Mouse (Mus musculus): ENCODE measurements around the gene Fgf18. TPM values are rescaled to one million over a fixed set of nuclear protein-coding genes. Genes with fewer than 3 reads are reported as not detected.

Fgf18 gene
- polyA plus RNA-seq, 1 experiment, result 6.6 TPM

DNA sequence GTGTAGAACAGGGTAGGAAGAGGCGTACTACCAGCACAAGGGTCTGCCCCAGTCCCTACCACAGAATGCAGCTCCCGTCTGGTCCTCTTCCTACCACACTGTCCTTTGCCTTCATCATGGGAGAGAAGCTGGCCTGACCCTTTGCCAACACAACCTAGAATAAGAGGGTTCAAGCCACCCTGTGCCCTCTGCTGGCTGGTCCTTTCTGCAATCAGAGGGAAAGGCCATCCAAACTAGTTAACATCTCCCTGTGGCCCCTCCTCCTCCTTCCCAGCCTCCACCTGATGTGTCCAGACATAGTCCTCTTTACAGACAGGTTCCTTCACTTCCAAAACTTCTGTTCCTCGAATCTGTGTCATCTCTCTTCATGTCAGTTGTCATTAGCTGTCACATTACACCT, 66.0 kb downstream of the Fgf18 start:
- 71% methylated on average over 3 of the region's 3 CpGs for WGBS
- no peak for DNase-seq
- TF ChIP-seq CTCF (IDR thresholded peaks at IDR 0.05; ENCODE audit: insufficient read depth, low read length) (no peak), POLR2A (IDR thresholded peaks at IDR 0.05; ENCODE audit: borderline replicate concordance, extremely low read depth, low read depth, low read length) (no peak)
- no peak overlapping the region for H3K4me3 ChIP-seq (replicated peaks; ENCODE audit: extremely low read depth, low read depth, low read length)
- no peaks in the 10 kb centered on the region for H3K4me1 ChIP-seq (ENCODE audit: control insufficient read depth, insufficient read depth, low read length)

DNA sequence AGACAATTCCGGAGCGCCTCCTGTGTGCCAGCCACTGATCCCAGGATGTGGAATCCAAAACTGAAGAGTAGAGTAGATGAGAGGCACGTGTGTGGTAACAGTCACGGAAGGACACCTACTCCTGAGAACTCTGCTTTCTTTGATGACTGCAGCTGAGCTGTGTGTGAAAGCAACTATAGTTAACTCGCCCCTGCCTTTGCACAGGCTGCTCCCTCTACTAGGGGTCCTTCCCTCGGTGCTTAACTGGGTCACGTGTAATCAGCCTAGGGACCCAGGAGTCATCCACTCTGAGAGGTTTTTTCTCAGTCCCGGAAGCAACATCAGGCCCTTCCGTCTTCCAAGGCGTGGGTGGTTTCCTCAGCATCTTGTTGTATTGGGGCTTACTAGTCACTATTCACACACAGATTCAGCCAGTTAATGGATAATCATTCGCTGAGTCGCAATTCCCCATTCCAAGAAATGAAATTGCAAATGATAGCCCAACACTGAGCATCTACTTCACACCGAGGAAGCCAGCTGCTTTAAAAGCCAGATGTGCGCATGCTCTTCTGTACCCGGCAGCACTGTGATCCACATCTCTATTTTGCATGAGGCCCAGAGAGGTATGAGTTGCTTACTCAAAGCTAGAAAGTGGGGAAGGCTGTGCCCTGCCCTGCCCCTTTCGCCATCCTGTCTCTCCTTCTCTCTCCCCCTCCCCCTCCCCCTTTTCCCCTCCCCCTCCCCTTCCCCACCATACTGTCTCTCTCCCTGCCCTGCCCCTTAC, 67.0 kb downstream of the Fgf18 start:
- 49% methylated on average over 16 of the region's 16 CpGs for WGBS
- Histone ChIP-seq H3K4me3 (replicated peaks; ENCODE audit: extremely low read depth, low read depth, low read length) (no peak overlapping the region), H3K4me1 (ENCODE audit: control insufficient read depth, insufficient read depth, low read length) (no peaks in the 10 kb centered on the region)
- no peak for TF ChIP-seq CTCF (IDR thresholded peaks at IDR 0.05; ENCODE audit: insufficient read depth, low read length)
- no peak for TF ChIP-seq POLR2A (IDR thresholded peaks at IDR 0.05; ENCODE audit: borderline replicate concordance, extremely low read depth, low read depth, low read length)
- no peak for DNase-seq

- WGBS, result 57% methylated on average over 6 of the region's 6 CpGs
- no peak for DNase-seq
These were observed 67.8 kb downstream of the Fgf18 start for GRCm38 (mm10) chr11:33079424-33079823.

DNA sequence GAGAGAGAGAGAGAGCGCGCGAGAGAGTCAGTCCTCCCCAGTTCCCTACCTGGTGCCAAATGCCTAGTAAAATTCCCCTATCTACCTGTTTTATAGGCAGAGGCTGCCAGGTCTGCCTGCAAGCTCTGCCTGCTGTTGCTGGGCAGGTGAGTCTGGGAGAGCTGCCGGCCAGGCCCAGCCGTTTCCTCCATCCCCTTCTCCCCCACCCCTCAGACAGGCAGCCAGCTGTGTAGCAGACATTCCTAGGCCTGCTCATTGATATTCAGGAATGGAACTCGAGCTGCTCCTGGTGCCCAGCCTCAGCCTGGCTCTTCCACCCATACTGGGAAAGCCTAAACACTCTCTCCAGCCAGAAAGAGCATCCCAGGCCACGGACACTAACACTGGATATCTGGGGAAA, 69.2 kb downstream of the Fgf18 start:
- TF ChIP-seq POLR2A (IDR thresholded peaks at IDR 0.05; ENCODE audit: borderline replicate concordance, extremely low read depth, low read depth, low read length) (no peak), CTCF (IDR thresholded peaks at IDR 0.05; ENCODE audit: insufficient read depth, low read length) (no peak)
- no peak overlapping the region for H3K4me3 ChIP-seq (replicated peaks; ENCODE audit: extremely low read depth, low read depth, low read length)
- 44% methylated on average over 7 of the region's 7 CpGs for WGBS
- DNase-seq, result no peak
- peaks cover 2% of the 10 kb centered on the region; the same call in 1 of the 2 replicates for H3K4me1 ChIP-seq (ENCODE audit: control insufficient read depth, insufficient read depth, low read length)

More at GRCm38 (mm10) chr11:33079424-33079823, 67.8 kb downstream of the Fgf18 start:
- Histone ChIP-seq H3K4me3 (replicated peaks; ENCODE audit: extremely low read depth, low read depth, low read length) (no peak overlapping the region), H3K4me1 (ENCODE audit: control insufficient read depth, insufficient read depth, low read length) (peaks cover 2% of the 10 kb centered on the region; the same call in 1 of the 2 replicates)
- TF ChIP-seq CTCF (IDR thresholded peaks at IDR 0.05; ENCODE audit: insufficient read depth, low read length) (no peak), POLR2A (IDR thresholded peaks at IDR 0.05; ENCODE audit: borderline replicate concordance, extremely low read depth, low read depth, low read length) (no peak)

DNA sequence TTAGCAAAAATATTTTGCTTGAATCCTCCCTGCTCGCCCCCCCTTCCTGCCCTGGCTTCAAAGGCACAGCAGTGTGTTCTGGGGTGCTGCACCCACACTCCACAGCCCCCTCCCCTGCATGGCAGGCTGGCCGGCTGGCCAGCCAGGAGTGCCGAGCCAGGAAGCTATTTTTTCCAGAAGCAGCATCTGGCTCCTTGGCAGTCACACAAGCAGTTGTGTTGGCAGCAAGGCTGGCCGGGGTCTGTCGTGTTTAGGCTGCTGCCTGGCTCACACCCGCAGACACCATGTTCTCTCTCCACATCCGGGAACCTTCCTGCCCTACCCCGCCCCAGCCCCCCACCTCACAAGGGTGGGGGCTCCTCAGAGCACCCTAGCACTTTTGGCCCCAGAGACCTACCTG, 71.9 kb downstream of the Fgf18 start:
- 26% methylated on average over 8 of the region's 8 CpGs for WGBS
- TF ChIP-seq CTCF (IDR thresholded peaks at IDR 0.05; ENCODE audit: insufficient read depth, low read length), result no peak
- TF ChIP-seq POLR2A (IDR thresholded peaks at IDR 0.05; ENCODE audit: borderline replicate concordance, extremely low read depth, low read depth, low read length), result no peak
- Histone ChIP-seq H3K4me1 (ENCODE audit: control insufficient read depth, insufficient read depth, low read length) (peaks cover 2% of the 10 kb centered on the region; the same call in 1 of the 2 replicates), H3K4me3 (replicated peaks; ENCODE audit: extremely low read depth, low read depth, low read length) (no peak overlapping the region)
- no peak for DNase-seq

DNA sequence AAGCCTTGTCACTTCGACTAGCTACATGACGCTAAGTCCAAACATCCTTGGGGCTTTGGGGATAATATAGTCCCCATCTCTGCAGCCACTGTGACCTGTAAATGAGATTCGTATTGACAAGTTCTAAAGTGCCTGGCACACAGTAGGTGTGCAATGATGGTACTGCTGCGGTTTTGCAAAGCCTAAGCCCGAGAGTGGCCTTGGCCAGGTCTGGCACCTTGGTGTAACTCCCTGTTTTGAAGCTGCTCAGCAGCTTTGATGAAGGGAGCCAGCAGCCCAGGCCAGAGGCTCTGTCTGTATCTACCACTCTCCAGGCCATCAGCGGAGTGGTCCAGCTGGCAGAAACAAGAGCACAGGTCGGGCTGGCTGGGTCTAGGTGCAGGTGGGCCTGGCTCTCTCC, 72.7 kb downstream of the Fgf18 start:
- WGBS, result 55% methylated on average over 7 of the region's 7 CpGs
- Histone ChIP-seq H3K4me1 (ENCODE audit: control insufficient read depth, insufficient read depth, low read length) (peaks cover 2% of the 10 kb centered on the region; the same call in 1 of the 2 replicates), H3K4me3 (replicated peaks; ENCODE audit: extremely low read depth, low read depth, low read length) (no peak overlapping the region)
- DNase-seq, result no peak
- no peak for TF ChIP-seq CTCF (IDR thresholded peaks at IDR 0.05; ENCODE audit: insufficient read depth, low read length)
- no peak for TF ChIP-seq POLR2A (IDR thresholded peaks at IDR 0.05; ENCODE audit: borderline replicate concordance, extremely low read depth, low read depth, low read length)

DNA sequence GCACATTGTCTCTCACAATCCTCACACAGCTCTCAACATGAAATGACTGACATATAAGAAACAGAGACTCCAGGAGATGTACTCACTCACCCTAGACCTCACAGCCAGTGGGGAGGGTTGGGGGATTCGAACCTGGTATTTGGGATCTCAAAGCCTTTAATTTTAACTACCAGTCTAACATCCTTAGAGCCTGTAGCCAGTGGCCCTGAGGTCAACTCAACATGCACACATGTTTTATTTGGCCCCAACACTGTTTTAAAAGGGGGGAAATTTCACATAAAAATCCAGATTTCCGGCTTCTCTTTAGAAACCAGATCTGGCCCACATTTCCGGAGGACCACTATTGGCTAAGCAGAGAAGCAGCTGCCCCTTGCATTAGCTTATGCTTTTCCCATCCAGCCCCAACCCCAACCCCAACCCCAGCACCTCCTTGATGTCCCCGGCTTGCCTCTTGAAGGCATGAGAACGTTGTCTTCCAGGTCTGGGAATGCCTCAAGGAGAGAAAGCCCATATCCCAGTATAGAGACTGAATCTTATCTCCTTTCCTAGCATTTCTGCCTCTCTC, 75.8 kb downstream of the Fgf18 start:
- Histone ChIP-seq H3K4me1 (ENCODE audit: control insufficient read depth, insufficient read depth, low read length) (peaks cover 2% of the 10 kb centered on the region; the same call in 1 of the 2 replicates), H3K4me3 (replicated peaks; ENCODE audit: extremely low read depth, low read depth, low read length) (no peak overlapping the region)
- no peak for DNase-seq
- WGBS, result 77% methylated on average over 5 of the region's 5 CpGs
- TF ChIP-seq POLR2A (IDR thresholded peaks at IDR 0.05; ENCODE audit: borderline replicate concordance, extremely low read depth, low read depth, low read length) (no peak), CTCF (IDR thresholded peaks at IDR 0.05; ENCODE audit: insufficient read depth, low read length) (no peak)

DNA sequence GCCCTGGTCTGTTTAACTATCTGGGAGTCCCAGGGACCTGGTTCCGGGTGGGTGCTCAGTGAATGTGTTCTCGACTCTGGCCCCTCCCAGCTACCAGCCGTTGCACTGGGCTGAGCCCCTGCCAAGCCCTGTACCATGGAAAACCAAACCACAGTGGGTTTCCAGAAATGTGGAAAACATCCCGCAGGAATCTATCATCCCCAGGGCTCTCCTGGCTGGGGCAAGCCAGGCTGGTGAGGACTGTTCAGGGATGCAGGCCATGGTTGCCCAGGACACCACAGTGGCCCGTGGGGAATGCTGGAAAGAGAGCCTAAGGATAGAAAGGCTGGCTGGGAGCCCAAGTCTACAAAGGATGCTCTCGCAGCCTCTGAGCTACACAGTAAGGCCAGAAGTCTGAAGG, 76.7 kb downstream of the Fgf18 start:
- TF ChIP-seq POLR2A (IDR thresholded peaks at IDR 0.05; ENCODE audit: borderline replicate concordance, extremely low read depth, low read depth, low read length) (no peak), CTCF (IDR thresholded peaks at IDR 0.05; ENCODE audit: insufficient read depth, low read length) (no peak)
- 75% methylated on average over 6 of the region's 6 CpGs for WGBS
- Histone ChIP-seq H3K4me3 (replicated peaks; ENCODE audit: extremely low read depth, low read depth, low read length) (no peak overlapping the region), H3K4me1 (ENCODE audit: control insufficient read depth, insufficient read depth, low read length) (peaks cover 2% of the 10 kb centered on the region; the same call in 1 of the 2 replicates)
- no peak for DNase-seq

Other genes with a start within 250 kb of the Fgf18 start
- gene Npm1, start 15.8 kb upstream of the Fgf18 start, polyA plus RNA-seq (2012; rRNA removed), result 43.1 and 74.9 TPM in 2 replicates
- gene Tlx3, start 56.2 kb upstream of the Fgf18 start, polyA plus RNA-seq (2012; rRNA removed), result not detected in 2 replicates
- not detected in 2 replicates for gene Gm12117, start 129.3 kb upstream of the Fgf18 start, polyA plus RNA-seq (2012; rRNA removed)